Mouse (Mus musculus) spleen, postnatal 14 days (tissue): ENCODE data around the gene Rbbp5.

Experiments
- DNase-seq, 2 experiments: peaks; one replicate each; pipeline ENCODE4 v3.0.0; 2021 to 2022; ENCODE audit warnings: low spot score in 2 of 2

Gene Rbbp5

GRCm38 (mm10) chr1:132541171-132541823 lies 64.1 kb downstream of the Rbbp5 start:
- DNase-seq, result no peak

GRCm38 (mm10) chr1:132541824-132542599 lies 64.8 kb downstream of the Rbbp5 start:
- DNase-seq, result no peak

- no peak for DNase-seq
Observed at GRCm38 (mm10) chr1:132542762-132543306, 65.7 kb downstream of the Rbbp5 start, which contains the start of gene Cntn2. Gene Cntn2, minus strand, starts transcription at chr1:132543256.

GRCm38 (mm10) chr1:132543789-132544188 lies 66.6 kb downstream of the Rbbp5 start:
- DNase-seq, result no peak
